Mouse (Mus musculus): ENCODE data around the gene Ccdc158.

The Ccdc158 gene

DNA sequence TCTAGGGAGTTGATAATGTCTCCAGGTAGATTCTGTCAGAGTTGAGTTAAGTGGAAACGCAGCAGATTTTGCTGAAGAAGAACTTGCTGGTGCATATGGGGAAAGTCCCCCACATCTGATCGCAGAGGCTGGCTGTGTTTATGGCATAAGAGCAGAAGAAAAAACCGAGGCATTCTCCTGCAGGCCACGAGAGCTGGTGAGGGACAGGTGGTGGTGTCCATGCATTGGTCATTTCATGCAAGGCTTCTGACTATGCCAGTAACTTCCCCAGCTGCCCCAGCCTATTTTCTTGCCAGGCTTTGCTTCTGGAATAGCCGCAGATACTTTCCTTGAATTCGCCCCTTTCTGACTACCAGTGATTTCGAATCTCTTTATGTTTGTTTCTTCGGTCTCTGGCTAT is 78.2 kb downstream of the Ccdc158 start:
- no peak for DNase-seq

DNA sequence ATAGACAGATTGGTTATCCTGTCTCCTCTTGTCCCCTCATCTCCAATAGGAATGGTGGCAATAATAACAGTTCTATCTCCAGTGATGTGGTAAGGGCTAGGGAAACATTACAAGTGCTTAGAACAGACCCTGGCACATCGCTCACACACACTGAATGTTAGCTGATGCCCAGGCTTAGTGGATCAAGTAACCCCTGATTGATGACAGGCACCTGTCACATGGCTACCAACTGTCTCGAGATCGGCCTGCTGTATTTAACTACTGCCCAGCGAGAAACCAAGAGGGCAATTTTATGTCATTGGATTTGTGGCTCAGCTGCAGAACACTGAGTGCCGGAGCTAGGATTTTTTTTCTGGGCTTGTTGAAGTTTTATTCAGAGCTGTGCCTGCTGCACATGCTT is 80.0 kb downstream of the Ccdc158 start:
- DNase-seq = no peak

DNA sequence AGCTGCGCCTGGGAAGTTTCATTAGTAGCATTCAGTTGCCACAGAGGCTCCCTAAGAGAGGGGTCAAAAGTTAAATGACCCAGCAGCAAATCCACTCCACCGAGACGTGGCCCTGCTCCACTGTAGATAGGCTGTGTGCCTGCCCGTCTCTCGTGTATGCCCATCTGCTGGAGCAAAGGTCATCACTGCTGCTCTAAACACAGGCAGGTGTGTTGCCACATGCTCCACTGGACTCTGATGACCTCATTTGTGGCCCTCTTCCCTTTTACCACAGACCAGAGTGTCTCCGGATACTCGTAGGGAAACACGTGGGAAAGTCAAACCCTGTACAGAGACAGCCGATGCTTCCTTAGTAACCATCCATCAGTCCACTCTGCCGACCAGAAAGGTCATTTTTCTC is 89.1 kb downstream of the Ccdc158 start:
- no peak for DNase-seq

DNA sequence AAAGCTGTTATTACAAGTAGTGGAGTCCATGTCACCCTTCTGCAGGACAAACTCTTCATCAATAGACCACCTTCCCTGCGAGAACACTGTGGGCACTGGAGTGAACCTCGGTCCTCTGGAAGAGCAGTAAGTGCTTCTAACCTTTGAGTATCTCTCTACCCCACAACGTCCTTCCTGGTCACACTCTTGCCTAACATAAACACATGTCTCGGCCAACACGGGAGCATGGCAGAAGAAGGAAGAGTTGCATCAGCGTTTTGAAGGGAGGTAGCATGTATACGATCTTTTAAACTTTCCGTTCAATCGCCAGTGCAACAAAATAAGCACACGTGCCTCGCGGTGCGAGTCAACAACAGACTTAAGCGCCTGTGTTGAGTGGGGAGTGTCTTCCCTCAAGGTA is 95.5 kb downstream of the Ccdc158 start:
- no peak for DNase-seq

DNA sequence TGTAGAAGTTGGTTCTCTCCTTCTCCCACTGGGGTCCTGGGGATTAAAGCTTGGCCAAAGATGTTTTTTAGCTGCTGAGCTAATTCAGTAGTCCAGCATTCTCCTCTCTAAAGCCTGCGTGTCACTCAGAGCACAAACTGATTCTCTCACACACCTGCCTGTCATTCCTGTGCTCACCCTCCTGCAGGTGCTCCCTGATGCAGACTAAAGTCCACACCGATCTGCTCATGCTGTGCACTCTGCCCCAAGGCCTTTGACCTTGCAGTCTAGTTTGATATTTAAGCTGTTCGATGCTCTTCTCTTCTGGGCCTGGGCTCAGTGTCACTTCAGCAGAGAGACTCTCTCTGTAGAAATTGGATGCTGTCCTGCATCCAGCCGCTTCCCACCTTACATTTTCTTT is 103.8 kb downstream of the Ccdc158 start:
- DNase-seq = no peak

DNA sequence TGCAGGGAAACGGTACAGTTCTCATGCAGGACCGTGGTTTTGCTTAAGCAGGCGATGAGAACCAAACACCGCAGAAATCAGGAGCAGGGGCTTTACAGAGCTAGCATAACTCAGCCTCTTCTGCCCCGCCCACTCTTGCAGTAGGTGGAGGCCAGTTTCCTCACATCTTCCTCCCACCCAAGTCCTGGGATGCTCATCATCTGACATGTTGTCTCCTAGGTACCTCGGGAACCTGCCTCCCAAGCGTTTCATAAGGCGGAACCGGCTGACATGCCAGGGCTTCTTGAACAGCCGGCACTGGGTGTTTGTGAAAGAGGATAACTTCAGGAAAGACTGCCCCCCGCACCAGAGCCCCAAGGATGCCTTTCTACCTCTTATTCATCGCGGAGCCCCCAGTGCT is 113.1 kb downstream of the Ccdc158 start:
- no peak for DNase-seq

- DNase-seq = peak; percentile 35 to 61
Measured at GRCm38 (mm10) chr5:92560201-92560600, 114.9 kb downstream of the Ccdc158 start.

All from cerebellum, postnatal 10 days (tissue).